Mouse (Mus musculus): ENCODE results near the gene Dlgap4.

Dlgap4 gene

GRCm38 (mm10) chr2:156741265-156741664, 127.8 kb downstream of the Dlgap4 start:
- 49% methylated on average over 9 of the region's 9 CpGs for WGBS

DNA sequence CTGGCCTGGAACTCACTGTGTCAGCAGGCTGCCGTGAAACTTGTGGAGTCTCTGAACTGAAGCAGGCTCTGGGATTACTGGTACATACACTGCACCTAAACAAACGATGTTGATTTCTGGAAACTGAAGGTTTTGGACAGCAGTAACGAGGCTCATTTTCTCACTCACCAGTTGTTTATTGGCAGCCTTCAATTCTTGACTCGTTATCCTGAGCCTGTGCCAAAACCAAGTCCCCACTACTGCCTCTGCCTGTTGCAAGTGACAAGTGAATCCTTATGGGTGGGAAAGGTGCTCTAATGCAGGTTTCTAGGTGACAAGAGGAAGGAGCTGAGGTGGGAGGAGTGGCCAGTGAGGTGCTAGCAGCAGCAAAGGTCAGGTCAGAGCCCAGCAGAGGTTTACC, 128.5 kb downstream of the Dlgap4 start:
- WGBS, result 21% methylated on average over 4 of the region's 4 CpGs

- 73% methylated on average over 3 of the region's 3 CpGs for WGBS
Observed at GRCm38 (mm10) chr2:156743248-156743647, 129.7 kb downstream of the Dlgap4 start.

- WGBS, result 63% methylated on average over 5 of the region's 5 CpGs
Observed at GRCm38 (mm10) chr2:156744414-156744813, 130.9 kb downstream of the Dlgap4 start.

- 86% methylated on average over 3 of the region's 3 CpGs for WGBS
Observed at GRCm38 (mm10) chr2:156747315-156747714, 133.8 kb downstream of the Dlgap4 start.

DNA sequence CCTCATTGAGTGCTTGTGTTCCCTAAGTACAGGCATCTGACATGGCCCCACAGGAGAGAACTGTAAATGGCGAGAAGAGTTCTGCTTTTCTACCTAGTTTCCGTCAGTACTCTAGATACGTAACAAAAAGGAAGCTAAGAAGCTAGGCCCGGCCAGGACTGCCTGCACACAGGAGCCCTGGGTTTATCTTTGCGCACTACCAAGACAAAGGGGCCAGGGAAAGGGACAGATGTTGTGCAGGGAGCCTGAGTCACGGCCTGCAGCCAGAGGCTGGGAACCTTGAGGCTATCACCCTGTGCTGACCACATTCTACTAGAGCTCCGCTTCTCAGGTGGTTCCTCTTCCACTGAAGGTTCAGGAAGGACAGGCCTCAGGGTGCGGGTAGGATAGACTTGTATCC, 136.2 kb downstream of the Dlgap4 start:
- 86% methylated on average over 8 of the region's 8 CpGs for WGBS

DNA sequence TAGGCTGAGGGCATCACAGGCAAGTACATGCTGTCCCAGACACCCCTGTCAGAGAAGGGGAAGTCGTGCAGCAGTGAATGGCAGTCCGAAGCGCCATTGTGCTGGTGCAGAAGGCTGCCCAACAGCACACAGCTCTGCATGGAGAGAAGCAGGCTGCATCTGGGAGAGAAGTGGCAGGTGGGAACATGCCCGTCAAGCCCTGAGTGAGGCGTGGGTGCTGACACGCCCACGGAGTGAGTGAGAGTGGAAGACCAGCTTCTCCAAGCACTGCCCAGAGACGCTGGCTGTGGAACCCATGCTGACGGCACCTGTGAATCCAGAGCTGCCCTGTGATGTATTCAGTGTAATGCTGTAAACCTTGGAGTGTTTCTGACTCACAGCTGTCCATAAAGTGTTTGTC, 143.4 kb downstream of the Dlgap4 start:
- WGBS, result 58% methylated on average over 9 of the region's 9 CpGs

GRCm38 (mm10) chr2:156760843-156761505, 147.5 kb downstream of the Dlgap4 start:
- WGBS, result 83% methylated on average over 5 of the region's 5 CpGs

GRCm38 (mm10) chr2:156761521-156762278, 148.2 kb downstream of the Dlgap4 start:
- 80% methylated on average over 17 of the region's 17 CpGs for WGBS

DNA sequence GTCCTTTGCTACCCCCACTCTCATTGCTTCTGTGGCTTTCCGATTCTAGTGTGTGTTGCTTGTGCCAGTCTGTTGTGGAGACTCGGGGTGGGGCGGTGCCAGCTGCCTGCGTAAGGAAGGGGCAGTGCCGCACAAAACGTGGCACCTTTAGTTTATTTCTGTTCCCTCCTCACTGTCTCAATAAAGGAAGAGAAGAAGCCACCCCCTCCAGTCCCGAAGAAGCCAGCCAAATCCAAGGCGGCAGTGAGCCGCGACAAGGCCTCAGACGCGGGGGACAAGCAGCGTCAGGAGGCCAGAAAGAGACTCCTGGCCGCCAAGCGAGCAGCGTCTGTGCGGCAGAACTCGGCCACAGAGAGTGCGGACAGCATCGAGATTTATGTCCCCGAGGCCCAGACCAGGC, 149.0 kb downstream of the Dlgap4 start:
- 50% methylated on average over 21 of the region's 21 CpGs for WGBS

- 49% methylated on average over 11 of the region's 11 CpGs for WGBS
Observed at GRCm38 (mm10) chr2:156763101-156763500, 149.6 kb downstream of the Dlgap4 start.

GRCm38 (mm10) chr2:156764022-156764421, 150.5 kb downstream of the Dlgap4 start:
- WGBS, result 89% methylated on average over 10 of the region's 10 CpGs

DNA sequence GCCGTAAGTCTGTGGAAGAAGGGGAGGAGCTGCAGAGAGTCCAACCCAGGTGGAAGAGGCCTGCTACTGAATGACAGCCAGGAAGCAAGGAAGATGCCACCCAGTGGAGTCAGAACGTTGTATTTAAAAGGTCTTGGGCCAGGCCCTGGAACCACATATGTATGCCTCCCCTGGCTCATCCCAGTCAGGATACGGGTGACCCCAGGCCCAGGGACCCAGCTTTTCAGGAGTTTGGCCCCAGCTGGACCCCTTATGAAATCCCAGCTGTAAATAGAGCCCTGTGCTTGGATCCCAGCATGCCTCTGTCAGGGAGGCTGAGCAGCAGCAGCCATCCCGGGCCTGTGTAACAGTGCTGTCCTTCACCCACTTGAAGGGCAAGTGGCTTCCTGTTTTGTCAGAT, 151.2 kb downstream of the Dlgap4 start:
- WGBS, result 49% methylated on average over 4 of the region's 4 CpGs

DNA sequence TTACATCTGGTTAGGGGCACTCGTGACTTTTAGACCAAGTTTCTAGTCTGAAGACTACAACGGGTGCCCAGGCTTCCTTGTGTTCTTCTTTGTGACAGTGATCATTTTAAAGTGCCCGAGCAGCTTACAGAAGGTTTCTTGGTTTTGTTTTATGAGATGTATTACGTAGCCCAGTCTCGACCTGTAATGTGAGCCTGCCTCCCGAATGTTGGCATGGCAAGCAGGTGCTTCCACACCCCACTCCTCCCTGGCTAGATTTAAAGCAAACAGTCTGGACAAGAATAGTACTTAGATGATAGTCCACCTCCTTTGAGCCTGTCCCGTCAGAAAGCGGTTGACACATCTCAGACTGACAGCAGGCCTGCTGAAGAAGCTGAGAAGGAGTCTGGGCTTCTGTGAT, 152.1 kb downstream of the Dlgap4 start:
- 53% methylated on average over 8 of the region's 8 CpGs for WGBS

DNA sequence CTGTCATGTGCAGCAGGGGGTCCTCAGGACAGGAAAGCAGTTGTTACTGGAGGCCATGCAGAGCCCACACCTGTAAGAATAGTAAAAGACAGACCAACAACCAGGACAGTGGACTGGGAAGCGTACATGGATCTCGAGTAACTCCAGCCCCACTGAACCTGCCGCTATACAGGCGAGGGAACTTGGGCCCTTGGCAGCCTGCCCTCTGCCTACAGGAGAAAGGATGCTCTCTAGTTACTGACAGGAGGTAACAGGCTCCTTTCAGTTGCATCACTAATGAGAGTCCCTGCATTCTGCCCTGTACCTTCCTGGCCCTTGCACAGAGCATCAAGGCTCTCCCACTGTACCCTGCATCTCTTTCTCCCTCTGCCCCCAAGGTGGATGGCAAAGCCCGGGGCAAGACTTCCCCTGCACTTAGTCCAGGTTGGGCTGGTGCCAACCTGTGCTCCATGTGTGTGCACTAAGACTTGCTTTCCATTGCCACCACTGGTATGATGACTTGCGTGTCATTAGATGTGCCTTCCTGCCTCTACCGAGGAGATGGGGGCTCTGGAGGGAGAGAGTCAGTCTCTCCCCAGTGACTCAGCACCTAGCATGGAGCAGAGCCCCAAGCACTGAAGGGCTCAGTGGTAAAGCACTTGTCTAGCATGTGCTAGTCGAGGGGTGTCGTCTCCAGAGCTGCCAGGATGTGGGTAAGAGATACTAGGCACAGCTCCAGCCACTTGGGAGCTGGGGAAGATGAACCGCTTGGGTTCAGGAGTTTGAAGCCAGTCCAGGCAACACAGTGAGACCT, 152.9 kb downstream of the Dlgap4 start:
- WGBS, result 25% methylated on average over 10 of the region's 10 CpGs

DNA sequence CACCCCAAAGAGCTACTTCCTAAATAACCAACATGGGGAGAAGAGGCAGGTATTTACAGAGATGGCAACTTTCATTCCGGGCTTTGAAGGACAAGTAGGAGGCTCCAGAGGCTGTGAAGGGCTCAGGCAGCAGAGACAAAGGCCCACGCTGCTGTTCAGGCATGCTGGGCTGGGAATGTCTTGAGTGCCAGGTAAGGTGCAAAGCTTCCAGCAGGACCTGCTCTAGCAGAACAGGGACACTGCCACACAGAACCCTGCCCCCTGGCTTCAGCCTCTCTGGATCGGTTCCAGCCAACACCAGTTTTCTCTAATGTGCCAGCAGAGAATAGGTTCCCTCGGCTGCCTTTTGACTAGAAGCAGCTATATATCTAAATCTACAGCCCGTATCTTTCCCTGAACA, 153.6 kb downstream of the Dlgap4 start:
- WGBS, result 41% methylated on average over 5 of the region's 5 CpGs

DNA sequence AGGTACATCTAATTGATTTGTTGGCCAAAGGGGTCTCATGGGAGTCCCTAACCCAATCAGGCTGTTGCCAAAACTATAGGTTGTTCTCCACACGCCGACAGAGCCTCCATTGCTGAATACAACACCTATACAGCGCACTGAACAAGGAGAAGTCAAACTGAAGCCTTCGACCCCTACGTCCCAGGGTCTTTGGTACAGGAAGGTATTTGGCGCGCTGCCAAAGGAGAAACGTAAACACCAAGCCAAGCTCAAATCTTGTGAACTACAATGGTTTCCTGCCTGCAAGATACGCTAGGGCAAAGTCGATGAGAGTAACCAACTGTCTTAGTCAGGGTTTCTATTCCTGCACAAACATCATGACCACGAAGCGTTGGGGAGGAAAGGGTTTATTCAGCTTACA, 155.8 kb downstream of the Dlgap4 start:
- 67% methylated on average over 12 of the region's 12 CpGs for WGBS

- WGBS, result 63% methylated on average over 13 of the region's 13 CpGs
Observed at GRCm38 (mm10) chr2:156774035-156774737, 160.7 kb downstream of the Dlgap4 start.

DNA sequence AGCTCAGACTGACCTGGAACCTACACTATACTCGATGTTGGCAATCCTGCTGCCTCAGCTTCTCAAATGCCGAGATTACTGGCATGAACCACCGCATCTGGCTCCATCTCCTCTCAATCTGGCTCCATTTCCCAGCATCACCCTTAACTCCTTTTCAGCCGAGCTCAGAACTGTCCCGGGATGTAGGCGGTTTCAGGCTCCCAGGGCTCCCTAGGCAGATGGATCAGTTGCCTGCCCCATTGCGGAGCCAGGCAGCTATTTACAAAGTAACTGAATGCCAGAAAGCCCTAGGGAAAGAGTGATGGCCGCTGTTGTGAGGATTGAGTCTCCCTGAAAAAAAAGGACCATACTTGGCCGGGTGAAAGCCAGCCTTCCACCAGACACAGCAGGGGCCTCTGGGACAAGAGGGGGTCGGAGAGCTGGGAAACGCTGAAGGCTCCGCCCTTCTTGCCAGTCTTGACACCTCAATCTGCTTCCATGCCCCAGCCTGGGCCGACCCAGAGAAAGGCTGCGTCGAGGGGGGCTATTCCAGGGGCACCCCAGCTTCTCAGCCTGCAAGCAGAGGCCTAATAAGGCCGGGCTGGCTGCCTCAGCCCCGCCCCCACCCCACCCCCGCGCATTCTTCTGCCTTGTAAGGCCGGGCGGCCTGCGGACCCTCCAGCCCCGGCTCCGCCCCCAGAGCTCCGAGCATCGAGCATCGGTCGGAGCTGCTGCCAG, 161.4 kb downstream of the Dlgap4 start, which contains the start of gene Myl9:
Gene Myl9, plus strand, starts transcription at position 683 of the 717 bp plus-strand sequence.
- 13% methylated on average over 28 of the region's 28 CpGs for WGBS

GRCm38 (mm10) chr2:156775455-156776435, 162.2 kb downstream of the Dlgap4 start:
- WGBS, result 43% methylated on average over 17 of the region's 17 CpGs
